Mouse (Mus musculus) liver, postnatal 0 days (tissue): ENCODE results near the gene Prps1l1.

Experiments
- CTCF ChIP-seq: sonication (generic); IDR thresholded peaks from 2 replicates; pipeline ENCODE4 v1.5.1; 2016; ENCODE audit warnings: antibody characterized with exemption, low read depth
- EP300 ChIP-seq: IDR thresholded peaks from 2 replicates; pipeline ENCODE4 v1.6.1; 2016; ENCODE audit warnings: antibody characterized with exemption, low read depth, mild to moderate bottlenecking

DNA sequence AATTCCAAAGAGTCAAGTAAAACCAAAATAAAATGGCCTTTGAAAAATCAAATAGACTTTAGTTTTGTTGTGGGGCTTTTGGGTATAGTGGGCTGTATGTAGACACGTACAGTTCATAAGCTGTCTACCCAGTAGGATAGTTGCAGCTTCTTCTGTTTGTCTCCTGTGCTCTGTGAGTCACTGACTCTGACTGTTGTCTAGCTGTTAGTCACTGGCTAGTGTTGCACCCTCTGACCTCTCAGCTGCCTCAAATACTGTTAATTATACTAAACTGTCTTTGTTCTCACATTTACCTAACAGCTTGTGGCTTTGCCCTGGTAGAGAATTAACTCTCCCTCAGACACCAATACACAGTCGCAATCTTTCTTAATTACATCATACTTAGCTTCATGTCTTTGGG, 7.3 kb downstream of the Prps1l1 start:
- TF ChIP-seq CTCF: no peak
- no peak for TF ChIP-seq EP300
